Mouse (Mus musculus): ENCODE data around the gene Kank1. TPM values are rescaled to one million over a fixed set of nuclear protein-coding genes. Genes with fewer than 3 reads are reported as not detected.

Kank1 gene
- polyA plus RNA-seq, 1 experiment from 2014 or later = 13.5 TPM

DNA sequence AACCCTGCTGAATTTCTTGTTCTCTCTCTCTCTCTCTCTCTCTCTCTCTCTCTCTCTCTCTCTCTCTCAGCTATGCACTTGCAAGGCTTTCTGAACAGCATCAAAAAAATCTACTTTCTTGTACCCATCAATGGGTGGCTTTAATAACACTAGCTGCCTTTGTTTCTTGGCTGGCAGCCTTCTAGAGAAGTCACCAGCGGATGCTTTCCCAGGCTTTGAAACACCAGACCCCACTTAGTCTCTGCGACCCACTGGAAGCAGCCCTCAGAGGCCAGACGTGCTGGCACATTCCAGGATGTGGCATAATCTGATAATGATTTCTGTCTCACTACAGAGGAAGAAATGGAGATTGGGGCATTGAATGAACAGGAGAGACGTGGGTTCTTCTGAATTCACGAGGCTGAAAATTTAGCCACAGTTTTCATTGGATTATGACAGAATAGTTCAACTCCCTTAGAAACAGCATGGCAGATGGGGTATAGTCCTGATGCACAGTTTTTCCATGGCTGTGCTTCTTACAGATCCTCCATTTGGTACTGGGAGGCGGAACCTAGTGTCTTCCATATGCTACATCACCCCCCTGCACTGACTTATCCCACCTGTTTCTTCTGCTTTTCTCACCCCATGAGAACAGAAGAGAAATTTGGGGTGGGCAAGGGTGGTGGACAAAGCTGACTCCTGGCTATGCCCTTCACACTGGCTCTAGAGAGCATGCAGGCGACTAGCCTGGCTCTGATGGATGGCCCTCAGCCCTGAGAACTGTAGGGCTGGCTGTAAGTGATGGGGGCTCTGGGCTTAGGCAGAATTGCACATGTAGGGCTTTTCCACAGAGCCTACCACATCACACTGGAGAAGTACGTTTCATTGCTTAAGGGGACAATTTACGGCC lies 88.6 kb downstream of the Kank1 start:
- H3K27me3 ChIP-seq (replicated peaks) = no peaks in the 10 kb centered on the region
- no peak overlapping the region for H3K4me3 ChIP-seq
- H3K9ac ChIP-seq = no peak overlapping the region
- ATAC-seq (ENCODE audit: low FRiP score, low read depth) = no peak
- no peaks in the 10 kb centered on the region for H3K9me3 ChIP-seq
- no peak overlapping the region for H3K4me2 ChIP-seq (replicated peaks)
- no peak overlapping the region for H3K27ac ChIP-seq
- no peaks in the 10 kb centered on the region for H3K4me1 ChIP-seq
- WGBS = 71% methylated on average over 9 of the region's 9 CpGs
- H3K36me3 ChIP-seq = no peaks in the 10 kb centered on the region

GRCm38 (mm10) chr19:25326002-25326300 lies 89.2 kb downstream of the Kank1 start:
- WGBS = 70% methylated on average over 4 of the region's 4 CpGs
- Histone ChIP-seq H3K4me2 (replicated peaks) (no peak overlapping the region), H3K9me3 (no peaks in the 10 kb centered on the region), H3K27me3 (replicated peaks) (no peaks in the 10 kb centered on the region), H3K36me3 (no peaks in the 10 kb centered on the region), H3K4me1 (no peaks in the 10 kb centered on the region), H3K9ac (no peak overlapping the region), H3K4me3 (no peak overlapping the region), H3K27ac (no peak overlapping the region)
- no peak for ATAC-seq (ENCODE audit: low FRiP score, low read depth)

GRCm38 (mm10) chr19:25327633-25328032 lies 90.9 kb downstream of the Kank1 start:
- no peaks in the 10 kb centered on the region for H3K36me3 ChIP-seq
- H3K27me3 ChIP-seq (replicated peaks) = no peaks in the 10 kb centered on the region
- H3K9me3 ChIP-seq = no peaks in the 10 kb centered on the region
- WGBS = 80% methylated on average over 6 of the region's 6 CpGs
- H3K4me1 ChIP-seq = no peaks in the 10 kb centered on the region
- no peak overlapping the region for H3K4me2 ChIP-seq (replicated peaks)
- ATAC-seq (ENCODE audit: low FRiP score, low read depth) = no peak
- H3K4me3 ChIP-seq = no peak overlapping the region
- H3K27ac ChIP-seq = no peak overlapping the region
- no peak overlapping the region for H3K9ac ChIP-seq

GRCm38 (mm10) chr19:25334360-25334759 lies 97.6 kb downstream of the Kank1 start:
- H3K9ac ChIP-seq = no peak overlapping the region
- no peak overlapping the region for H3K27ac ChIP-seq
- 65% methylated on average over 3 of the region's 3 CpGs for WGBS
- no peaks in the 10 kb centered on the region for H3K36me3 ChIP-seq
- H3K4me1 ChIP-seq = no peaks in the 10 kb centered on the region
- H3K9me3 ChIP-seq = no peaks in the 10 kb centered on the region
- H3K27me3 ChIP-seq (replicated peaks) = no peaks in the 10 kb centered on the region
- no peak overlapping the region for H3K4me3 ChIP-seq
- H3K4me2 ChIP-seq (replicated peaks) = no peak overlapping the region
- 0 out of 2 replicates have a peak, but pooled peaks have one; percentile 29 for ATAC-seq (ENCODE audit: low FRiP score, low read depth)

DNA sequence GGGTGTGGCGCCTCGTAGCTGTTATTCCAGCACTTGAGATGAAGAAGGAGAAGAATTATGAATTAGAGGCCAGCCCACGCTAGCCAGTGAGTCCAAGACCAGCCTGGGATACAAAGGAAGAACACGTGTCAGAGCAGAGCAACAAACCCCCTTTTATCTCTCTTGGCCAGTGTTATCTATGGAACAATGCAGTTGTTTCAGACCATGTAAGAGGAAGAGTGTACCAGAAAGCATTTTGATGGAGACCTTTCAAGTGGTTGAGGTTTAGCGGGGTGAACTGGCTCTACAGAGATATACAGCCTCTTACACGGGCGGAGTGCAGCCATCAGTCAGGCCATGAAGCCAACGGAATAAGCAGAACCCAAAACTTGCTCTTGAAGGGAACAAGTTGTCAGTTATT lies 100.0 kb downstream of the Kank1 start:
- H3K27ac ChIP-seq = no peak overlapping the region
- WGBS = 86% methylated on average over 8 of the region's 8 CpGs

GRCm38 (mm10) chr19:25340630-25341620 lies 104.2 kb downstream of the Kank1 start:
- Histone ChIP-seq H3K27me3 (replicated peaks) (no peaks in the 10 kb centered on the region), H3K9me3 (no peaks in the 10 kb centered on the region), H3K9ac (no peak overlapping the region), H3K4me3 (no peak overlapping the region), H3K36me3 (no peaks in the 10 kb centered on the region), H3K27ac (no peak overlapping the region), H3K4me1 (no peaks in the 10 kb centered on the region), H3K4me2 (replicated peaks) (no peak overlapping the region)
- 50% methylated on average over 11 of the region's 11 CpGs for WGBS
- ATAC-seq (ENCODE audit: low FRiP score, low read depth) = peak; percentile 72

More for the DNA sequence above, 100.0 kb downstream of the Kank1 start:
- Histone ChIP-seq H3K4me3 (no peak overlapping the region), H3K9ac (no peak overlapping the region), H3K4me2 (replicated peaks) (no peak overlapping the region), H3K4me1 (no peaks in the 10 kb centered on the region), H3K27me3 (replicated peaks) (no peaks in the 10 kb centered on the region), H3K9me3 (no peaks in the 10 kb centered on the region), H3K36me3 (no peaks in the 10 kb centered on the region)
- ATAC-seq (ENCODE audit: low FRiP score, low read depth) = no peak

DNA sequence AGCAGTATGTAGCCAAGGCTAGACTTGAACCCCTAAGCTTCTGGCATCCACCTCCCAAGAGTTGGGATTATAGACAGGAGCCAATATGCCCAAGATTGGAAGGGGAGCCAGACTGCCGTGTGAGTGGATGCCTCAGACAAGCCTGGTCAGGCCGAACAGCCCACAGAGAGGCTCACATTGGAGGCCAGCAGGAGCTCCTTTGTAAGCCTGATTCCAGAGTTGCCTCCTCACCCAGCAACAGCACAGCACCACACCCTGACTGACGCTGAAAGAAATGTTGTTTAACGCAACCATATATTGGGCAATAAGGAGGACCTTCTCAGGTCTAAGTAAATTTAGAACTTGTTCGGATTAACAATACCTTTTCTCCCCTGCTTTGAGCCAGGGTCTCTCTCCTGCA lies 105.3 kb downstream of the Kank1 start:
- ATAC-seq (ENCODE audit: low FRiP score, low read depth) = no peak
- H3K4me1 ChIP-seq = no peaks in the 10 kb centered on the region
- no peak overlapping the region for H3K4me3 ChIP-seq
- H3K27me3 ChIP-seq (replicated peaks) = no peaks in the 10 kb centered on the region
- WGBS = 70% methylated on average over 5 of the region's 5 CpGs
- H3K9me3 ChIP-seq = no peaks in the 10 kb centered on the region
- H3K9ac ChIP-seq = no peak overlapping the region
- no peak overlapping the region for H3K27ac ChIP-seq
- no peaks in the 10 kb centered on the region for H3K36me3 ChIP-seq
- H3K4me2 ChIP-seq (replicated peaks) = no peak overlapping the region

- no peak for ATAC-seq (ENCODE audit: low FRiP score, low read depth)
- H3K9ac ChIP-seq = no peak overlapping the region
- H3K4me1 ChIP-seq = no peaks in the 10 kb centered on the region
- no peaks in the 10 kb centered on the region for H3K36me3 ChIP-seq
- H3K4me2 ChIP-seq (replicated peaks) = no peak overlapping the region
- H3K4me3 ChIP-seq = no peak overlapping the region
- H3K27me3 ChIP-seq (replicated peaks) = no peaks in the 10 kb centered on the region
- H3K9me3 ChIP-seq = no peaks in the 10 kb centered on the region
- 82% methylated on average over 16 of the region's 16 CpGs for WGBS
- no peak overlapping the region for H3K27ac ChIP-seq
Measured at GRCm38 (mm10) chr19:25343657-25344322, 107.0 kb downstream of the Kank1 start.

DNA sequence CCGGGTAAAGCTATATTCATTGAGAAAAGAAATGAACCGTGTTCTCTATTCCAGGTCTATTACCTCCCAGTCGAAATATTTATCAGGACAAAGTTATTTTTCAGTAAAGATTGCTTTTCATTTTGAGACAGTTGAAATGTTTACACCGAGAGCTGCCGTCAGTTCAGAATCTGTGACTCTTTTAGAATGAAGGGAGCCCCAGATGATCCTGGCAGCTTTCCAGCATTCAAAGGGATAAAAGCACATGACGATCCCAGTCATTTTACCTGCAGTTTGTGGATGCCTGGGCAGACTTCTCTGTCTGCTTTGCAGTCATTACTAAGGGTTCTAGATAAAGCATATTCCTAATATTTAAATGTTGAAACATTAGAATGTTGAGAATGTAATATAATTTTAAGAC lies 107.6 kb downstream of the Kank1 start:
- Histone ChIP-seq H3K27me3 (replicated peaks) (no peaks in the 10 kb centered on the region), H3K4me1 (no peaks in the 10 kb centered on the region), H3K9ac (no peak overlapping the region), H3K9me3 (no peaks in the 10 kb centered on the region), H3K4me2 (replicated peaks) (no peak overlapping the region), H3K27ac (no peak overlapping the region), H3K36me3 (no peaks in the 10 kb centered on the region), H3K4me3 (no peak overlapping the region)
- no peak for ATAC-seq (ENCODE audit: low FRiP score, low read depth)
- WGBS = 69% methylated on average over 6 of the region's 6 CpGs

DNA sequence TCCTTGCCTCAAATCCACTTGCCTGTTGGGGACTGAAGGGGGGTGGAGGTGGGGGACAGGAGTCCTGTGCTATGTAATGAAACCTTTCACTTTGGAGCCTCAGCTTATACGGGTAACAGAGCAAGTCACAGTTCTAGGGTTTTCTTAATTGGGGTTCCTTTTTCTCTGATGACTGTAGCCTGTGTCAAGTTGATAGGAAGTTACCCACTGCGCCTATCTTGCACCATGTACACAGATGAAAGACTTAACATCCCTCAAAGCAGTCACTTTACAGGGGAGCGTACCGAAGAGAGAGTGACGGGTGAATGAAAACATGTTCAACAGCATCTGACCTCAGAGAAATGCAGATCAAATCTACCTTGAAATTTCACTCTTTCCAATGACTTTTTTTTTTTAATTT lies 109.2 kb downstream of the Kank1 start:
- 90% methylated on average over 5 of the region's 5 CpGs for WGBS
- H3K9me3 ChIP-seq = no peaks in the 10 kb centered on the region
- no peak for ATAC-seq (ENCODE audit: low FRiP score, low read depth)
- no peak overlapping the region for H3K9ac ChIP-seq
- no peak overlapping the region for H3K27ac ChIP-seq
- no peaks in the 10 kb centered on the region for H3K27me3 ChIP-seq (replicated peaks)
- H3K4me2 ChIP-seq (replicated peaks) = no peak overlapping the region
- H3K4me3 ChIP-seq = no peak overlapping the region
- H3K4me1 ChIP-seq = 0 out of 2 replicates have a peak, but pooled peaks cover 5% of the 10 kb centered on the region
- H3K36me3 ChIP-seq = no peaks in the 10 kb centered on the region

- Histone ChIP-seq H3K4me2 (replicated peaks) (no peak overlapping the region), H3K9me3 (no peaks in the 10 kb centered on the region)
- whole genome bisulfite sequencing = 83% methylated on average over 5 of the region's 5 CpGs
Measured at GRCm38 (mm10) chr19:25347515-25347914, 110.7 kb downstream of the Kank1 start.

More at GRCm38 (mm10) chr19:25347515-25347914, 110.7 kb downstream of the Kank1 start:
- Histone ChIP-seq H3K27me3 (replicated peaks) (no peaks in the 10 kb centered on the region), H3K4me3 (no peak overlapping the region), H3K9ac (no peak overlapping the region), H3K4me1 (peaks cover 13% of the 10 kb centered on the region; the same call in 1 of the 2 replicates), H3K27ac (no peak overlapping the region), H3K36me3 (no peaks in the 10 kb centered on the region)
- ATAC-seq (ENCODE audit: low FRiP score, low read depth) = no peak

All from neural tube, embryonic 12.5 days (tissue).